In genomic region chr10:122025198-122025597, GRCm38 (mm10) we compare ENCODE assay signal across 24 mouse cellular contexts. TPM values are rescaled to one million over a fixed set of nuclear protein-coding genes. Genes with fewer than 3 reads are reported as not detected.
DNase-seq lines count a peak whose midpoint lies in the region; ATAC-seq and TF ChIP-seq lines count a peak whose summit lies in the region.
"Had no signal": no experiment of that assay in that cellular context is flagged by ENCODE, and none has a peak within 500 bp of the region (broad histone marks: within the 10 kb centered on the region; RNA-seq: fewer than 3 reads in every experiment).

No protein-coding gene starts in this region.

- 78% methylated on average over 6 of the region's 6 CpGs for WGBS in forebrain, embryonic 14.5 days
- 89% methylated on average over 6 of the region's 6 CpGs for WGBS in forebrain, embryonic 12.5 days
- WGBS in lung, embryonic 14.5 days: 47% methylated on average over 6 of the region's 6 CpGs
- WGBS in lung, postnatal 0 days: 59% methylated on average over 6 of the region's 6 CpGs
- WGBS in heart, embryonic 13.5 days: 27% methylated on average over 6 of the region's 6 CpGs

- DNase-seq in forebrain, embryonic 14.5 days (ENCODE audit: low spot score): peak; percentile 60
- no peak for DNase-seq in lung, embryonic 14.5 days
- DNase-seq in lung, postnatal 0 days (ENCODE audit: low spot score): no peak
- peak; percentile 71 for DNase-seq in heart, postnatal 4 days
- DNase-seq in kidney, postnatal 10 days: no peak
- DNase-seq: adrenal gland, postnatal 25 days; kidney, adult 11 months; kidney, postnatal 4 days; layer of hippocampus, adult 9-11 months; liver, embryonic 13.5 days; lung, adult 2 months; retina, postnatal 1 day; thymus, postnatal 14 days had no signal

- no peak for TF ChIP-seq CTCF in lung, embryonic 14.5 days (IDR thresholded peaks at IDR 0.05; ENCODE audit: low read depth)
- no peak for TF ChIP-seq CTCF in lung, postnatal 0 days (IDR thresholded peaks at IDR 0.05)

- no peak overlapping the region for H3K9ac ChIP-seq in forebrain, embryonic 14.5 days (ENCODE audit: low read length)
- H3K9ac ChIP-seq in forebrain, embryonic 12.5 days: no peak overlapping the region
- no peak overlapping the region for H3K9ac ChIP-seq in lung, embryonic 14.5 days
- no peak overlapping the region for H3K9ac ChIP-seq in lung, postnatal 0 days (replicated peaks; ENCODE audit: low read depth)
- H3K9ac ChIP-seq in heart, embryonic 13.5 days: no peak overlapping the region
- H3K9ac ChIP-seq: embryonic facial prominence, embryonic 13.5 days; kidney, embryonic 15.5 days; liver, embryonic 13.5 days; midbrain, embryonic 15.5 days; neural tube, embryonic 13.5 days had no signal

- ATAC-seq in forebrain, embryonic 14.5 days: peak; percentile 85
- ATAC-seq in forebrain, embryonic 12.5 days (ENCODE audit: low FRiP score): no peak
- ATAC-seq in lung, embryonic 14.5 days (ENCODE audit: insufficient read depth): peak; percentile 37; the same call in 1 of the 2 replicates
- no peak for ATAC-seq in lung, postnatal 0 days
- peak; percentile 86 for ATAC-seq in heart, embryonic 13.5 days (ENCODE audit: extremely low read depth, insufficient number of reproducible peaks, low FRiP score, low TSS enrichment)
- ATAC-seq: CD4-positive, CD25-positive, alpha-beta regulatory T cell, adult 4 months; midbrain, embryonic 15.5 days had no signal

- H3K4me3 ChIP-seq in forebrain, embryonic 14.5 days (ENCODE audit: low read depth, low read length): no peak overlapping the region
- H3K4me3 ChIP-seq in forebrain, embryonic 12.5 days (replicated peaks): no peak overlapping the region
- no peak overlapping the region for H3K4me3 ChIP-seq in lung, embryonic 14.5 days (ENCODE audit: low read depth, low read length)
- no peak overlapping the region for H3K4me3 ChIP-seq in lung, postnatal 0 days (ENCODE audit: low read depth, low read length)
- H3K4me3 ChIP-seq in heart, embryonic 13.5 days: no peak overlapping the region
- H3K4me3 ChIP-seq: embryonic facial prominence, embryonic 13.5 days; erythroblast, embryonic 14.5 days; kidney, embryonic 15.5 days; left cerebral cortex, adult 2 months; liver, embryonic 13.5 days; midbrain, embryonic 15.5 days; myocyte; neural tube, embryonic 13.5 days had no signal

- no peak for TF ChIP-seq EP300 in lung, postnatal 0 days (IDR thresholded peaks at IDR 0.05)

- H3K36me3 ChIP-seq in forebrain, embryonic 14.5 days (ENCODE audit: control insufficient read depth, insufficient read depth, low read length): no peaks in the 10 kb centered on the region
- H3K36me3 ChIP-seq in forebrain, embryonic 12.5 days (replicated peaks): peaks cover 9% of the 10 kb centered on the region
- 0 out of 2 replicates have a peak, but pooled peaks cover 5% of the 10 kb centered on the region for H3K36me3 ChIP-seq in lung, embryonic 14.5 days (ENCODE audit: insufficient read depth)
- H3K36me3 ChIP-seq in lung, postnatal 0 days (ENCODE audit: insufficient read depth, low read length): no peaks in the 10 kb centered on the region
- peaks cover 17% of the 10 kb centered on the region for H3K36me3 ChIP-seq in heart, embryonic 13.5 days
- H3K36me3 ChIP-seq: liver, embryonic 13.5 days had no signal

- H3K9me3 ChIP-seq in forebrain, embryonic 14.5 days (replicated peaks; ENCODE audit: control insufficient read depth, low read length): 0 out of 2 replicates have a peak, but pooled peaks cover 2% of the 10 kb centered on the region
- 0 out of 2 replicates have a peak, but pooled peaks cover 4% of the 10 kb centered on the region for H3K9me3 ChIP-seq in forebrain, embryonic 12.5 days
- H3K9me3 ChIP-seq in lung, embryonic 14.5 days (ENCODE audit: low read depth, low read length): no peaks in the 10 kb centered on the region; the same call in 1 of the 2 replicates
- no peaks in the 10 kb centered on the region for H3K9me3 ChIP-seq in lung, postnatal 0 days (ENCODE audit: low read length)
- H3K9me3 ChIP-seq in heart, embryonic 13.5 days: peaks cover 11% of the 10 kb centered on the region; the same call in 1 of the 2 replicates
- H3K9me3 ChIP-seq: liver, embryonic 13.5 days; midbrain, embryonic 15.5 days had no signal

- no peaks in the 10 kb centered on the region for H3K27me3 ChIP-seq in forebrain, embryonic 14.5 days (replicated peaks; ENCODE audit: control insufficient read depth, insufficient read depth, low read length)
- H3K27me3 ChIP-seq in forebrain, embryonic 12.5 days: no peaks in the 10 kb centered on the region
- no peaks in the 10 kb centered on the region for H3K27me3 ChIP-seq in lung, embryonic 14.5 days (ENCODE audit: insufficient read depth, low read length)
- no peaks in the 10 kb centered on the region for H3K27me3 ChIP-seq in lung, postnatal 0 days (replicated peaks; ENCODE audit: insufficient read depth, low read length)
- H3K27me3 ChIP-seq in heart, embryonic 13.5 days (replicated peaks): peaks cover 48% of the 10 kb centered on the region
- H3K27me3 ChIP-seq: embryonic facial prominence, embryonic 13.5 days; kidney, embryonic 15.5 days; liver, embryonic 13.5 days; midbrain, embryonic 15.5 days; neural tube, embryonic 13.5 days had no signal

- no peak overlapping the region; the same call in 1 of the 2 replicates for H3K27ac ChIP-seq in forebrain, embryonic 14.5 days (ENCODE audit: low read depth, low read length)
- no peak overlapping the region for H3K27ac ChIP-seq in forebrain, embryonic 12.5 days
- no peak overlapping the region for H3K27ac ChIP-seq in lung, embryonic 14.5 days (ENCODE audit: low read depth)
- no peak overlapping the region for H3K27ac ChIP-seq in lung, postnatal 0 days (ENCODE audit: low read length)
- no peak overlapping the region for H3K27ac ChIP-seq in heart, embryonic 13.5 days (replicated peaks)
- H3K27ac ChIP-seq: embryonic facial prominence, embryonic 13.5 days; kidney, embryonic 15.5 days; left cerebral cortex, adult 2 months; liver, embryonic 13.5 days; macrophage; midbrain, embryonic 15.5 days; neural tube, embryonic 13.5 days had no signal

- no peak overlapping the region for H3K4me2 ChIP-seq in forebrain, embryonic 14.5 days (ENCODE audit: low read length)
- H3K4me2 ChIP-seq in forebrain, embryonic 12.5 days: no peak overlapping the region
- 0 out of 2 replicates have a peak overlapping the region, but pooled peaks have one; percentile 7 for H3K4me2 ChIP-seq in lung, embryonic 14.5 days
- H3K4me2 ChIP-seq in lung, postnatal 0 days (replicated peaks; ENCODE audit: low read depth, low read length): no peak overlapping the region
- peak overlapping the region; percentile 33; the same call in 1 of the 2 replicates for H3K4me2 ChIP-seq in heart, embryonic 13.5 days
- H3K4me2 ChIP-seq: embryonic facial prominence, embryonic 13.5 days; kidney, embryonic 15.5 days; liver, embryonic 13.5 days; midbrain, embryonic 15.5 days; neural tube, embryonic 13.5 days had no signal

- no peaks in the 10 kb centered on the region for H3K4me1 ChIP-seq in forebrain, embryonic 14.5 days (ENCODE audit: control insufficient read depth, insufficient read depth, low read length)
- H3K4me1 ChIP-seq in forebrain, embryonic 12.5 days: no peaks in the 10 kb centered on the region
- peaks cover 7% of the 10 kb centered on the region for H3K4me1 ChIP-seq in lung, embryonic 14.5 days (ENCODE audit: insufficient read depth)
- no peaks in the 10 kb centered on the region; the same call in 1 of the 2 replicates for H3K4me1 ChIP-seq in lung, postnatal 0 days (ENCODE audit: insufficient read depth, low read depth, low read length)
- H3K4me1 ChIP-seq in heart, embryonic 13.5 days: peaks cover 20% of the 10 kb centered on the region
- H3K4me1 ChIP-seq: midbrain, embryonic 15.5 days had no signal

RNA-seq across cellular contexts. Expression of gene Srgap1, which starts 21.9 kb away (rescaled TPM):
- 15.3 and 23.8 TPM in 2 replicates for polyA plus RNA-seq in forebrain, embryonic 14.5 days (2014; fragmentation: Nextera tagmentation; extraction: Ambion mirVana)
- 20.7 and 22.2 TPM in 2 replicates for polyA plus RNA-seq in forebrain, embryonic 12.5 days (2016; fragmentation: Nextera tagmentation; extraction: Ambion mirVana)
- 12.0 and 12.7 TPM in 2 replicates for polyA plus RNA-seq in lung, embryonic 14.5 days (2014; fragmentation: Nextera tagmentation; extraction: Ambion mirVana)
- polyA plus RNA-seq in lung, postnatal 0 days (2015; fragmentation: Nextera tagmentation; extraction: Ambion mirVana): 7.4 and 11.8 TPM in 2 replicates
- polyA plus RNA-seq in heart, embryonic 13.5 days (2015; fragmentation: Nextera tagmentation; extraction: Ambion mirVana): 8.0 and 8.9 TPM in 2 replicates
- total RNA-seq in heart, postnatal 4 days (2021): 10 to 100 TPM; 11.9 to 13.2 TPM

Comparison
In these comparisons a context has a peak if more than half of its experiments do, and no peak if none do; other contexts are left out.
1. ATAC-seq: peak in forebrain, embryonic 14.5 days (single experiment), lung, embryonic 14.5 days (single experiment) and heart, embryonic 13.5 days (single experiment); none in forebrain, embryonic 12.5 days (single experiment) and lung, postnatal 0 days (single experiment).
2. H3K4me2 ChIP-seq: peak in lung, embryonic 14.5 days (single experiment) and heart, embryonic 13.5 days (single experiment); none in forebrain, embryonic 14.5 days (single experiment), forebrain, embryonic 12.5 days (single experiment) and lung, postnatal 0 days (single experiment).
3. DNase-seq: peak in forebrain, embryonic 14.5 days (single experiment) and heart, postnatal 4 days (single experiment); none in lung, embryonic 14.5 days (single experiment), lung, postnatal 0 days (single experiment) and kidney, postnatal 10 days (single experiment).